9 mouse cellular contexts compared by ENCODE assay signal in the genomic region with DNA sequence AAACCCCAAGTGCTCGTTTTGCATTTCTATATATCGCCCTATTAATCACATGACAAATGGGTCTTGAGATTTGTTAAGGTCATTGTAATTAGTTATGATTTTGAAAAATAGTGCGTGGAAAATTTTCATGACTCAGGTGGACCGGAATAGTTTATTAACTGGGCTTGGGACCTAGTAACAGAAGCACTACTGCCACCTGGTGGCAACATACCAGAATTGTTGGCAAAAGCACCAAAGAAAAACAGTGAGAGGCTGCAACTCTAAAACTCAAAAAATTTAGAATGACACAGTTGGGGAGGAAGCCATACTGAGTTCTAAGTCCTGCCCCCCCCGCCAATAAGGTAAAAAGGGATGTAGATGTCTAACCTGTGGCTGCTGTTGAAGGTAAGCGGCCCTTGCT. TPM values are rescaled to one million over a fixed set of nuclear protein-coding genes. Genes with fewer than 3 reads are reported as not detected.
A peak's percentile ranks its signal among the peaks of the same experiment; 100 is the strongest.
DNase-seq lines count a peak whose midpoint lies in the region; ATAC-seq and TF ChIP-seq lines count a peak whose summit lies in the region.
"Had no signal": no experiment of that assay in that cellular context is flagged by ENCODE, and none has a peak within 500 bp of the region (broad histone marks: within the 10 kb centered on the region; RNA-seq: fewer than 3 reads in every experiment).

No protein-coding gene starts in this region.

- peak; percentile 33 to 54 for DNase-seq in cerebellum, adult 18-20 months
- DNase-seq in cerebellum, postnatal 4 days (ENCODE audit: low spot score in 2 of 2): no peak
- peak; percentile 25 to 47 for DNase-seq in left cerebral cortex, postnatal 14 days (ENCODE audit: low spot score in 2 of 2)
- DNase-seq in left cerebral cortex, postnatal 4 days: no peak
- DNase-seq in NIH3T3 (ENCODE audit: low read depth): peak; percentile 84
- DNase-seq in embryonic facial prominence, embryonic 11.5 days (ENCODE audit: low spot score): peak; percentile 71
- peak in 1 of 3 experiments; percentile 2 for DNase-seq in liver, embryonic 14.5 days (ENCODE audit: low read depth in 3 of 3, low spot score in 3 of 3)

- no peak overlapping the region for H3K9ac ChIP-seq in embryonic facial prominence, embryonic 11.5 days (replicated peaks; ENCODE audit: low read length)
- H3K9ac ChIP-seq in liver, embryonic 14.5 days (replicated peaks): no peak overlapping the region

- H3K4me3 ChIP-seq in embryonic facial prominence, embryonic 11.5 days (ENCODE audit: low read depth, low read length): no peak overlapping the region
- no peak overlapping the region for H3K4me3 ChIP-seq in liver, embryonic 14.5 days (ENCODE audit: insufficient read depth in 1 of 2, low read depth in 2 of 2, low read length in 2 of 2)

- 52% methylated on average over 6 of the region's 6 CpGs for WGBS in embryonic facial prominence, embryonic 11.5 days
- 38% methylated on average over 6 of the region's 6 CpGs for WGBS in liver, embryonic 14.5 days (ENCODE audit: insufficient replicate concordance)

- no peaks in the 10 kb centered on the region for H3K9me3 ChIP-seq in embryonic facial prominence, embryonic 11.5 days (replicated peaks; ENCODE audit: control insufficient read depth, low read length)
- H3K9me3 ChIP-seq in liver, embryonic 14.5 days (ENCODE audit: control insufficient read depth, low read length): no peaks in the 10 kb centered on the region

- H3K4me2 ChIP-seq in embryonic facial prominence, embryonic 11.5 days (ENCODE audit: low read depth, low read length): no peak overlapping the region
- H3K4me2 ChIP-seq in liver, embryonic 14.5 days (ENCODE audit: low read depth): no peak overlapping the region

- TF ChIP-seq EP300 in liver, embryonic 14.5 days (IDR thresholded peaks at IDR 0.05; ENCODE audit: low read depth): no peak

- intact Hi-C loops in left cerebral cortex, postnatal 14 days (cut with DNase I): loop anchor here (5.0 kb wide), 1 partner anchor 42 kb away; no protein-coding TSS in a partner anchor
- intact Hi-C loops in left cerebral cortex, postnatal 4 days (cut with DNase I): no loop called here

- TF ChIP-seq CTCF in liver, embryonic 14.5 days (IDR thresholded peaks at IDR 0.05; ENCODE audit: low read depth): peak; percentile 62

- H3K4me1 ChIP-seq in embryonic facial prominence, embryonic 11.5 days (ENCODE audit: control insufficient read depth, insufficient read depth, low read length): no peaks in the 10 kb centered on the region
- no peaks in the 10 kb centered on the region for H3K4me1 ChIP-seq in liver, embryonic 14.5 days (replicated peaks; ENCODE audit: control insufficient read depth in 2 of 2, insufficient read depth in 2 of 2, low read length in 1 of 2)

- no peak overlapping the region for H3K27ac ChIP-seq in embryonic facial prominence, embryonic 11.5 days (replicated peaks; ENCODE audit: low read depth, low read length)
- H3K27ac ChIP-seq in liver, embryonic 14.5 days: no peak overlapping the region

- H3K36me3 ChIP-seq in embryonic facial prominence, embryonic 11.5 days (replicated peaks; ENCODE audit: control insufficient read depth, insufficient read depth, low read depth, low read length): no peaks in the 10 kb centered on the region
- no peaks in the 10 kb centered on the region for H3K36me3 ChIP-seq in liver, embryonic 14.5 days (replicated peaks; ENCODE audit: control insufficient read depth, insufficient read depth, low read depth)

- ATAC-seq in embryonic facial prominence, embryonic 11.5 days (replicated peaks; ENCODE audit: insufficient number of reproducible peaks, low FRiP score, low TSS enrichment, low read depth): no peak
- no peak for ATAC-seq in liver, embryonic 14.5 days (ENCODE audit: insufficient read depth)
- no peak for ATAC-seq in erythroid progenitor cell, adult 5-6 weeks (replicated peaks; ENCODE audit: low FRiP score, poor library complexity, severe bottlenecking)

- H3K27me3 ChIP-seq in embryonic facial prominence, embryonic 11.5 days (ENCODE audit: control insufficient read depth, insufficient read depth, low read length): no peaks in the 10 kb centered on the region
- no peaks in the 10 kb centered on the region for H3K27me3 ChIP-seq in liver, embryonic 14.5 days (ENCODE audit: control insufficient read depth, insufficient read depth, low read length)

RNA-seq across cellular contexts. Expression of gene Tbc1d21, which starts 0.6 kb away (rescaled TPM):
- not detected for total RNA-seq in left cerebral cortex, postnatal 14 days (2021)
- not detected for total RNA-seq in left cerebral cortex, postnatal 4 days (2021)
- not detected in 2 replicates for polyA plus RNA-seq in embryonic facial prominence, embryonic 11.5 days (2014; fragmentation: Nextera tagmentation; extraction: Ambion mirVana)
- polyA plus RNA-seq in liver, embryonic 14.5 days (2012; rRNA removed): not detected in 2 replicates
- polyA plus RNA-seq in liver, embryonic 14.5 days (2014; fragmentation: Nextera tagmentation; extraction: Ambion mirVana): not detected in 2 replicates
- not detected in 2 replicates for total RNA-seq in erythroid progenitor cell, adult 5-6 weeks (2015; ENCODE audit: low replicate concordance)
- total RNA-seq in erythroid progenitor cell, adult 5-6 weeks (2017; ENCODE audit: low replicate concordance): not detected in 2 replicates
- polyA plus RNA-seq: heart, embryonic 16.5 days had no signal

RNA-seq across cellular contexts. Expression of gene Loxl1, which starts 56.7 kb away (rescaled TPM):
- 1 to 10 TPM; 3.4 to 3.8 TPM for total RNA-seq in left cerebral cortex, postnatal 14 days (2021)
- 1 to 10 TPM; 4.8 to 5.5 TPM for total RNA-seq in left cerebral cortex, postnatal 4 days (2021)
- polyA plus RNA-seq in embryonic facial prominence, embryonic 11.5 days (2014; fragmentation: Nextera tagmentation; extraction: Ambion mirVana): 11.0 and 13.6 TPM in 2 replicates
- polyA plus RNA-seq in liver, embryonic 14.5 days (2012; rRNA removed): 0.89 and 1.2 TPM in 2 replicates
- polyA plus RNA-seq in liver, embryonic 14.5 days (2014; fragmentation: Nextera tagmentation; extraction: Ambion mirVana): 0.80 and 1.1 TPM in 2 replicates
- not detected in 2 replicates for total RNA-seq in erythroid progenitor cell, adult 5-6 weeks (2015; ENCODE audit: low replicate concordance)
- 0.08 TPM in 1 of 2 replicates, not detected in the other for total RNA-seq in erythroid progenitor cell, adult 5-6 weeks (2017; ENCODE audit: low replicate concordance)

Comparison
In these comparisons a context has a peak if more than half of its experiments do, and no peak if none do; other contexts are left out.
1. DNase-seq: peak in cerebellum, adult 18-20 months (2 of 2), left cerebral cortex, postnatal 14 days (2 of 2), NIH3T3 (single experiment) and embryonic facial prominence, embryonic 11.5 days (single experiment); none in cerebellum, postnatal 4 days (0 of 2) and left cerebral cortex, postnatal 4 days (single experiment).
2. RNA of gene Loxl1, which starts 56.7 kb away (total RNA-seq): 4.8 to 5.5 TPM in left cerebral cortex, postnatal 4 days and 3.4 to 3.8 TPM in left cerebral cortex, postnatal 14 days; 0.08 TPM in erythroid progenitor cell, adult 5-6 weeks; every median in the first group is over 4 times any median in the second.